Mouse (Mus musculus) neural tube, embryonic 11.5 days (tissue): ENCODE measurements around the gene Spata20. TPM values are rescaled to one million over a fixed set of nuclear protein-coding genes. Genes with fewer than 3 reads are reported as not detected.

ENCODE experiments used
- ATAC-seq: fragments of 200-750 bp; cut with Nextera tagmentation; 2 replicates; pipeline ENCODE4 v1.8.0; 2017; ENCODE audit warnings: moderate number of reproducible peaks, mild to moderate bottlenecking, moderate TSS enrichment, moderate library complexity; ENCODE audit not compliant: insufficient read depth, low FRiP score, low TSS enrichment
- DNase-seq: peaks from one replicate; pipeline ENCODE4 v3.0.0-alpha.2; 2015; ENCODE audit warnings: low spot score
- H3K27ac ChIP-seq: fragments of 300-500 bp; sonication (generic); 2 replicates; pipeline ENCODE4 v1.5.1; 2014; ENCODE audit warnings: low read depth, mild to moderate bottlenecking, low read length
- H3K27me3 ChIP-seq: fragments of 300-500 bp; sonication (generic); 2 replicates; pipeline ENCODE4 v1.6.1; 2014; ENCODE audit warnings: mild to moderate bottlenecking, low read length, mixed read lengths; ENCODE audit not compliant: control insufficient read depth, insufficient read depth
- H3K36me3 ChIP-seq: fragments of 300-500 bp; sonication (generic); 2 replicates; pipeline ENCODE4 v1.6.1; 2014; ENCODE audit warnings: mild to moderate bottlenecking, low read length, moderate library complexity, mixed read lengths; ENCODE audit not compliant: control insufficient read depth, insufficient read depth
- H3K4me1 ChIP-seq: fragments of 300-500 bp; sonication (generic); 2 replicates; pipeline ENCODE4 v1.6.1; 2014; ENCODE audit warnings: low read length, mixed read lengths; ENCODE audit not compliant: control insufficient read depth, insufficient read depth
- H3K4me2 ChIP-seq: fragments of 300-500 bp; sonication (generic); 2 replicates; pipeline ENCODE4 v1.6.1; 2014; ENCODE audit warnings: low read depth, mild to moderate bottlenecking, moderate library complexity
- H3K4me3 ChIP-seq: fragments of 300-500 bp; sonication (generic); 2 replicates; pipeline ENCODE4 v1.5.1; 2014; ENCODE audit warnings: low read depth, low read length
- H3K9ac ChIP-seq: fragments of 300-500 bp; sonication (generic); 2 replicates; pipeline ENCODE4 v1.6.1; 2014; ENCODE audit warnings: mild to moderate bottlenecking, low read length
- H3K9me3 ChIP-seq: fragments of 300-500 bp; sonication (generic); 2 replicates; pipeline ENCODE4 v1.6.1; 2016; ENCODE audit warnings: low read length; ENCODE audit not compliant: control insufficient read depth
- WGBS: fragments of 180-500 bp; shearing (Covaris S2); extraction: QIAGEN DNeasy Blood & Tissue Kit; methylation state at CpG from one replicate; pipeline ENCODE4 v1.1.7; 2014; 5-methylcytosine and 5-hydroxymethylcytosine counted together
- polyA plus RNA-seq: library from polyadenylated mRNA; unstranded; fragments of >200 nt; fragmentation: Nextera tagmentation; extraction: Ambion mirVana; gene quantifications from 2 replicates; pipeline ENCODE4 v1.2.1, GENCODE M21; 2014

Gene Spata20
- polyA plus RNA-seq, 1 experiment from 2014 or later = not detected

DNA sequence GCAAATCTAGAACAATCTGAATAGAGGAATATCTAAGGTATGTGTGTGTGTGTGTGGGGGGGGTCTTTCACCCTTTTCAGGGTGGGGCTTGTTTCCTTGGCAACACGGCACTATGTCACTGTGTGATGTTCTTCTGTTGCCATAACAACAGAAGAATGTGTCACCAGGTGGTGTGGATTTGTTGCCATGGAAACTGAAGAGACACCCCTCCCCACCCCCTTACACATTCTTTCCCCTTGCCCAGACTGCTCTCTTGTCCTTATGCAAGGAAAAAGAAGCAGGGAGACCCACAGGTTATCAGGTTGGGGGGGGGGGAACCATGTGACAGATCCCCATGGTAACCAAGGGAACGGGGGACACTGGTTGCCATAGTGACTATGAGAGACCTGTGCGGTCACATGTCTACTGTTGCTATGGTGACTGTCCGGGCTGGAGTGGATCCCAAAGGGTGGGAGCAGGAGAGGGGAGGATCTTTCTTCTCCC is 17.4 kb downstream of the Spata20 start:
- H3K27ac ChIP-seq = peak overlapping the region; percentile 73
- H3K4me1 ChIP-seq = peaks cover 51% of the 10 kb centered on the region
- H3K4me2 ChIP-seq = peak overlapping the region; percentile 12; the same call in 1 of the 2 replicates
- H3K9me3 ChIP-seq = no peaks in the 10 kb centered on the region
- no peaks in the 10 kb centered on the region for H3K36me3 ChIP-seq
- no peak overlapping the region for H3K9ac ChIP-seq
- no peak overlapping the region for H3K4me3 ChIP-seq
- peaks cover 14% of the 10 kb centered on the region for H3K27me3 ChIP-seq
- DNase-seq (peak; percentile 87), ATAC-seq (peak; percentile 82)
- 18% methylated on average over 4 of the region's 4 CpGs for WGBS

DNA sequence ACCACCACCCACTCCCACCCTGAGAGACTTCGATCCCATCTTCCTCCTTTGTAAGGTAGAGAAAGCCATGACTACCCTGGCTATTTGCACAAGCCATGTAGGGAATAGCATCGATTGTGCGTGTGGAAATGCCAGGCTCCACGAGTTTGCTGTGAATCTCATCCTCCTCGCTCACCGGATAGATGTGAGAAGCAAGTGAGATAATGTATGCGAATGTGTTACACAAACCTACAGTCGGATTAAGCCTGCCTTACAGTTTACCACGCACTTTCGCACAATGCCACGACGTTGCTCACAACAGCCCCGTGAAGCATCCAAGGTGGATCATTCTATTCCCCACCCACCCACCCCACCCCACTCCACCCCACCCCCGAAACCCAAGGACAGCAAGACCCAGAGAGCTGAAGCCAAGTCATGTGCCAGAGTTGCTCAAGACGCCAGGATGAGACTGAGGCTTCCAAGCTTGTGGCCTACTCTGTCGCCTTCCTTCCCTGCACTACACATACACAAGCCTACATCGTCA is 19.6 kb downstream of the Spata20 start:
- H3K4me3 ChIP-seq = no peak overlapping the region
- H3K9ac ChIP-seq = no peak overlapping the region
- H3K9me3 ChIP-seq = no peaks in the 10 kb centered on the region
- H3K36me3 ChIP-seq = no peaks in the 10 kb centered on the region
- no peak overlapping the region for H3K4me2 ChIP-seq
- no peaks in the 10 kb centered on the region for H3K27me3 ChIP-seq
- peaks cover 44% of the 10 kb centered on the region for H3K4me1 ChIP-seq
- WGBS = 90% methylated on average over 17 of the region's 17 CpGs
- no peak overlapping the region for H3K27ac ChIP-seq
- no peak for DNase-seq
- ATAC-seq = no peak

DNA sequence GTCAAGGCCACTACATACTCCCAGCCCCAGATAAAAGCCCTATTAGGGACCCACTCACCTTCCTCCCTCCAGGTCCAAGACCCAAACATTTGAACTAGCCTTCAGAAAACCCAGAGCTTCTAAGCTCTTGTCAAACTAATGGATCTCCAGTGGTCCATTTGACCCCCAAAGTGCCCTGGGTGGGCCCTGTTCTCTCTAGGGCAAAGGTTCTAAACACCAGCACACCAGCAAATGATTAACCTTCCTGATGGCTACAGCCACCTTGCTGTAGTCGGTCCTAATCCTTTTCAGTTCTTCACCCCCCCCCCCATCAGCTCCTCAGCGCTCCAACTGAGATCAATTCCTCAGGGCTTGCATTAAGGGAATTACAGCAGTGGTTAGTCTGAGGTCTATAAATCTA is 21.8 kb downstream of the Spata20 start:
- DNase-seq (no peak), ATAC-seq (no peak)
- Histone ChIP-seq H3K4me2 (no peak overlapping the region), H3K9ac (no peak overlapping the region), H3K9me3 (no peaks in the 10 kb centered on the region), H3K4me3 (no peak overlapping the region), H3K27ac (0 out of 2 replicates have a peak overlapping the region, but pooled peaks have one; percentile 27), H3K27me3 (no peaks in the 10 kb centered on the region), H3K4me1 (peaks cover 30% of the 10 kb centered on the region), H3K36me3 (no peaks in the 10 kb centered on the region)
- 22% methylated on average over 2 of the region's 2 CpGs for WGBS

DNA sequence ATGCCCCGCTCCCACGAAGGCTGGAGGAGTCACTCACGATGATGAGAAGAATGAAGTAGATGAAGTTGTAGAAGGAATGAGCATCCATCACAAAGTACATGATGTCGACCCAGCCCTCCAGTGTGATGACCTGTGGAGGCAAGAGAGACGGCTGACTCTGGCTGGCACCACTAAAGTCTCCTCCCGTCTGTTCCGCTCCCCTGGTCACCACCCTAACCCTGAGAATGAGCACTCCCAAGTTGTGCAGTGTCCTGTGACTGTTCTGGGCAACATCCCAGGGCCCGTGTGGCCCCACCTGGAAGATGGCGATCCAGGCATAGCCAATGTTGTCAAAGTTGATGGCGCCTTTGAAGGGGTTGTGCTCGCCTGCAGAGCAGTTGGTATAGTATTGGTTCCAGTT is 24.1 kb downstream of the Spata20 start:
- Histone ChIP-seq H3K27me3 (no peaks in the 10 kb centered on the region), H3K4me2 (no peak overlapping the region), H3K4me1 (peaks cover 10% of the 10 kb centered on the region), H3K36me3 (no peaks in the 10 kb centered on the region), H3K4me3 (no peak overlapping the region), H3K9me3 (no peaks in the 10 kb centered on the region), H3K9ac (no peak overlapping the region), H3K27ac (no peak overlapping the region)
- no peak for ATAC-seq
- DNase-seq = no peak
- 95% methylated on average over 11 of the region's 11 CpGs for WGBS

DNA sequence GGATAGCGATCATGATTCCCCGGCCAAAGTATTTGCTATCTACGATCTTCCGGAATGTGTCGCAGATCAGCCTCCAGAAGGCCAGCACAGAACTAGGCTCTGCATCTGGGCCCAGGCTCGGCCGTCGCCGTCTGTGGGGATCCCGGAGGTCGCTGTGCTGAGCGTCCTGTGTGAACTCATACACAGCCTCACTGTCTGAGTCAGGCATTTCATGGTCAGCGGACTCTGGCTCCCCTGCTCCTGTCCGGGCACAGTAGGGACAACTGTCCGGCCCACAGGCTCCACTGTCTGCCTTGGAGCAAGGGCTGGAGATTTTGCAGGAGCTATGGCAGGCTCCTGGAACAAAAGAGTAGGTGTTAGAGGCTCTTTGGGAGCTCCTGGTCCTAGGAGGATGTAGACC is 29.0 kb downstream of the Spata20 start:
- H3K9ac ChIP-seq = no peak overlapping the region
- no peak overlapping the region for H3K4me3 ChIP-seq
- H3K27me3 ChIP-seq = no peaks in the 10 kb centered on the region
- no peaks in the 10 kb centered on the region for H3K4me1 ChIP-seq
- no peak overlapping the region for H3K27ac ChIP-seq
- DNase-seq = no peak
- H3K4me2 ChIP-seq = no peak overlapping the region
- WGBS = 78% methylated on average over 15 of the region's 15 CpGs
- ATAC-seq = no peak
- no peaks in the 10 kb centered on the region for H3K9me3 ChIP-seq
- H3K36me3 ChIP-seq = no peaks in the 10 kb centered on the region

DNA sequence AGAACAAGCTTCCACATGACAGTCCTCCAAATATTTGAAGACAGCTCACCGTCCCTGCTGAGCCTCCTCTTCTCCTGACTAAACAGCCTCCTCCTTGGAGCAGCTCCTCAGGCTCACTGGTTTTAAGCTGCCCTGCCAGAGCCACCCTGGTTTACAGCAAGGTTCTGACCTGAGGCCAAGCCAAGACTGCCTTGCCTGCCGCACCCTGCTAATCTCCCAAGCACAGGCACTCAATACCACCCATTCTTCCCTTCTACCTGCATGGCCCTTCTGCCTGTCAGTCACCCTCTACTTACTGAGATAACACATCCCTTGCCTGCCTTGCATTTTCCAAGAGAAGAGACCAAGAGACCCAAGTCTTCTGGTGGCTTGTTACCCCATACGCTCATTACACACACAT is 29.6 kb downstream of the Spata20 start:
- H3K27me3 ChIP-seq = no peaks in the 10 kb centered on the region
- H3K4me2 ChIP-seq = no peak overlapping the region
- no peak overlapping the region for H3K4me3 ChIP-seq
- DNase-seq (no peak), ATAC-seq (no peak)
- no peak overlapping the region for H3K9ac ChIP-seq
- WGBS = 83% methylated on average over 3 of the region's 3 CpGs
- H3K9me3 ChIP-seq = no peaks in the 10 kb centered on the region
- H3K27ac ChIP-seq = no peak overlapping the region
- H3K36me3 ChIP-seq = no peaks in the 10 kb centered on the region
- H3K4me1 ChIP-seq = no peaks in the 10 kb centered on the region

DNA sequence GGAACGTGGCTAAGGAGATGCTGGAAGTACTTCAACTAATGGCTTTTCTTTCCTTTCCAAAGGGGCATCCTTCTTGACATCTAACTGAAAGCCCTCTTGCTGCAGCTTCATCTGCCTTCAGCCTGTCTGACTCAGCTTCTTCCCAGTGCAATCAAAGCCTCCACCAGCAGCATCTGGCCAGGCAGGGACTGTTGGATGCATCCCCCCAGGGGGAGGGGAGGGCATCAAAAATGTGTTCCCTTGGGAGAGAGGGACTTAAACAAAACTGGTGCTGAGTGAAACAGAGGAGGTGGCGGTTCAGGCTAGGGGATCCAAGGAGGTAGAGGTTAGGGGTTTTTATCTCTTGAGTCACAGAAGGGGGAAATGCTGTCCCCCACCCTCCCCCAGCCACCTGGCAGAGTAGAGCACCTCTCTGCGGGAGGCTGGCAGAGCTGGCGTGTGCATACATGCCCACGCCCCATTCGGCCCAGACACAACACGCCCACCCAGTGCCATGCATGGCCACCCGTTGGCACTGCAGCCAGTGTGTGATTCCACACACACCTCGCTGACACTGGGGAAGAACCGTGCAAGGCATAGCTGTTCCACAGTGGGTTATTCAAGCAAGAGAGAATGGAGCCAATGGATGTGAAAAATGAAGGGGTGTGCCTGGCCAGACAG is 30.7 kb downstream of the Spata20 start:
- 87% methylated on average over 10 of the region's 10 CpGs for WGBS

DNA sequence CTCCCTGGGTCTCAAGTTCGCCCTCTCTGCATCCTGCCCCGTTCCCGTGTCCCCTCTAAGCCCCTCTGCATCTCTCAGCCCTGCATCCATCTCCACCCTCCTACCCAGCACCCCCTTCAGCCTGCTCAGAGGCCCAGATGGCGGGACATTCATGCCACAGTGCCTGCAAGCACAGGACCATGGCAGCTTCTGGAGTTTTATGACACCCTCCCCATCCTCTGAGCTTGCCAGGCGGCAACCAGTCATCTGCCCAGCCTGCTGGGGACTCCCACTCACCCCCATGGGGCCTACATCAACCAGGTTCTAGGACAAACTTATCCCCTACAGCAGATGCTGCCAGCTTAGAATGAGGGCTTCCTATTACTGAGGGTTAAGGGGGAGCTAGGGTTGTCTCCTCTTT is 31.2 kb downstream of the Spata20 start:
- WGBS = 64% methylated on average over 5 of the region's 5 CpGs
- Histone ChIP-seq H3K4me1 (no peaks in the 10 kb centered on the region), H3K9ac (no peak overlapping the region), H3K9me3 (no peaks in the 10 kb centered on the region), H3K36me3 (no peaks in the 10 kb centered on the region), H3K27me3 (no peaks in the 10 kb centered on the region), H3K4me3 (no peak overlapping the region), H3K4me2 (no peak overlapping the region), H3K27ac (no peak overlapping the region)
- ATAC-seq (no peak), DNase-seq (no peak)

More for the DNA sequence above, 30.7 kb downstream of the Spata20 start:
- Histone ChIP-seq H3K9me3 (no peaks in the 10 kb centered on the region), H3K27me3 (no peaks in the 10 kb centered on the region), H3K4me3 (no peak overlapping the region), H3K4me1 (no peaks in the 10 kb centered on the region), H3K27ac (no peak overlapping the region), H3K9ac (no peak overlapping the region), H3K4me2 (no peak overlapping the region), H3K36me3 (no peaks in the 10 kb centered on the region)
- no peak for ATAC-seq
- no peak for DNase-seq

DNA sequence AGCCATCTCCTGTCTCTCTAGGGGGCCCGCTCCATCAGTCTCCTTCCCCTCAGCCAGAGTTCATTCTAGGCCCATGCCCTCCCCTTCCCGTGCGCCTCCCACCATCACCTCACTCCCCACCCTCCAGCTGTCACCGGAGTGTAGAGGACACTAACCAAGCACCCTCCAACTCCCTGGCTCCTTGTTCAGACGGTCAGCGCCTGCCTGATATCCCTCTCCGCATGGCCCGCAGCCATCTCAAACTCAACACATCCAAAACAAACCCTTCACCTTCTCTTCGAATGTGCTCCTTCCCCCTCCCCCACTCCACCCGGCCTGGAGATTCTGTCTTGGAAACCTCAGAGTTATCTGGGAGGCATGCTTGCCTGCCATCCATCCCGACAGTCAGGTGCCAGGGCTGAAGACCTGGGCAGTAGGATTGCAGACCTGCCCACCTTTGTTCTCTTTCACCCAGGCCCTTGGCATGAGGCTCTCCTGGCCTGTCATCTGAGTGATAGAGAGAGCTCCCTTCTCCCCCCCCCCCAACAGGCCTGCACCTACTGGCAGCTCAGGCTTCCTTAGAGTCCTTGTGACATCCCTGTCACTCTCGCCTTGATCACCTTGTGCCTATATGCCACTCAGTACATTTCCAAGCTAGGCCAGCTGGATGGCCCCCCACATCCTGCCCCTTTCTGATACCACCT is 34.7 kb downstream of the Spata20 start:
- ATAC-seq (no peak), DNase-seq (no peak)
- no peak overlapping the region for H3K27ac ChIP-seq
- no peak overlapping the region for H3K4me2 ChIP-seq
- H3K4me1 ChIP-seq = no peaks in the 10 kb centered on the region; the same call in 1 of the 2 replicates
- H3K9me3 ChIP-seq = no peaks in the 10 kb centered on the region
- no peak overlapping the region for H3K9ac ChIP-seq
- WGBS = 71% methylated on average over 12 of the region's 12 CpGs
- H3K36me3 ChIP-seq = no peaks in the 10 kb centered on the region
- H3K4me3 ChIP-seq = no peak overlapping the region
- H3K27me3 ChIP-seq = no peaks in the 10 kb centered on the region
